Mouse (Mus musculus) spleen, embryonic (tissue): ENCODE data around the gene Glyat.
"Not testable (repeated sequence)": the region's sequence is repeated elsewhere in the genome, so short reads cannot be mapped to it uniquely, and the experiment has no call there.

ENCODE experiments used
- CTCF ChIA-PET: fragments of 350-600 bp; sonication (Branson Sonifier 250); formaldehyde crosslinking; loops from one replicate; lab custom pipeline; 2022; lab: Charles Lee

The Glyat gene

GRCm38 (mm10) chr19:12633176-12633575, at the start of gene Glyat:
Gene Glyat, plus strand, starts transcription at chr19:12633308.
- CTCF ChIA-PET, result no interaction called here

GRCm38 (mm10) chr19:12585310-12585709, 47.8 kb upstream of the Glyat start:
- CTCF ChIA-PET, result no interaction called here

GRCm38 (mm10) chr19:12591908-12592307, 41.2 kb upstream of the Glyat start:
- CTCF ChIA-PET, result interaction anchor here (0.6 to 1.6 kb wide), 2 partner anchors 43 to 231 kb away, joined by 4 read pairs; no protein-coding TSS in a partner anchor

GRCm38 (mm10) chr19:12595135-12595529, 38.0 kb upstream of the Glyat start:
- CTCF ChIA-PET, result interaction anchor here (0.5 to 1.2 kb wide), 2 partner anchors 9 to 49 kb away, joined by 3 to 5 read pairs; no protein-coding TSS in a partner anchor

- CTCF ChIA-PET, result interaction anchor here (1.2 kb wide), 1 partner anchor 49 kb away, joined by 3 read pairs; no protein-coding TSS in a partner anchor
Measured at GRCm38 (mm10) chr19:12595530-12596289, 37.4 kb upstream of the Glyat start.

- CTCF ChIA-PET, result interaction anchor here (1.2 kb wide), 1 partner anchor 50 kb away, joined by 3 read pairs; no protein-coding TSS in a partner anchor
Measured at GRCm38 (mm10) chr19:12596290-12597072, 36.6 kb upstream of the Glyat start.

GRCm38 (mm10) chr19:12597073-12597405, 36.1 kb upstream of the Glyat start:
- CTCF ChIA-PET, result no interaction called here

GRCm38 (mm10) chr19:12598674-12599073, 34.4 kb upstream of the Glyat start:
- CTCF ChIA-PET, result no interaction called here

GRCm38 (mm10) chr19:12599674-12600073, 33.4 kb upstream of the Glyat start, which contains the start of gene Gm4952:
Gene Gm4952, plus strand, starts transcription at chr19:12599974.
- CTCF ChIA-PET, result no interaction called here

GRCm38 (mm10) chr19:12600684-12601480, 32.2 kb upstream of the Glyat start:
- CTCF ChIA-PET, result no interaction called here

- CTCF ChIA-PET, result no interaction called here
Measured at GRCm38 (mm10) chr19:12608336-12608735, 24.8 kb upstream of the Glyat start.

GRCm38 (mm10) chr19:12613646-12614045, 19.5 kb upstream of the Glyat start:
- CTCF ChIA-PET, result no interaction called here

- CTCF ChIA-PET, result no interaction called here
Measured at GRCm38 (mm10) chr19:12634259-12634658, 1.2 kb downstream of the Glyat start.

- CTCF ChIA-PET, result no interaction called here
Measured at GRCm38 (mm10) chr19:12634963-12635362, 1.9 kb downstream of the Glyat start.

GRCm38 (mm10) chr19:12636863-12637262, 3.8 kb downstream of the Glyat start:
- CTCF ChIA-PET, result no interaction called here

GRCm38 (mm10) chr19:12638049-12638448, 4.9 kb downstream of the Glyat start:
- CTCF ChIA-PET, result no interaction called here

GRCm38 (mm10) chr19:12649511-12649910, 16.4 kb downstream of the Glyat start:
- CTCF ChIA-PET, result no interaction called here

- CTCF ChIA-PET, result no interaction called here
Measured at GRCm38 (mm10) chr19:12666156-12666555, 33.0 kb downstream of the Glyat start.

GRCm38 (mm10) chr19:12668601-12669000, 35.5 kb downstream of the Glyat start:
- CTCF ChIA-PET, result not testable (repeated sequence)

GRCm38 (mm10) chr19:12670139-12670538, 37.0 kb downstream of the Glyat start, which contains the start of gene Olfr1442:
Gene Olfr1442, plus strand, starts transcription at chr19:12670439.
- CTCF ChIA-PET, result interaction anchor here (0.6 kb wide), 1 partner anchor 208 kb away, joined by 4 read pairs; no protein-coding TSS in a partner anchor

- CTCF ChIA-PET, result no interaction called here
Measured at GRCm38 (mm10) chr19:12671051-12671450, 37.9 kb downstream of the Glyat start.
